Mouse (Mus musculus) right cerebral cortex, postnatal 14 days (tissue): ENCODE measurements around the gene Ppp3r1.
"Not testable (repeated sequence)": the region's sequence is repeated elsewhere in the genome, so short reads cannot be mapped to it uniquely, and the experiment has no call there.

Experiments
- DNase-seq: peaks from one replicate; pipeline ENCODE4 v3.0.0; 2022

Gene Ppp3r1

DNA sequence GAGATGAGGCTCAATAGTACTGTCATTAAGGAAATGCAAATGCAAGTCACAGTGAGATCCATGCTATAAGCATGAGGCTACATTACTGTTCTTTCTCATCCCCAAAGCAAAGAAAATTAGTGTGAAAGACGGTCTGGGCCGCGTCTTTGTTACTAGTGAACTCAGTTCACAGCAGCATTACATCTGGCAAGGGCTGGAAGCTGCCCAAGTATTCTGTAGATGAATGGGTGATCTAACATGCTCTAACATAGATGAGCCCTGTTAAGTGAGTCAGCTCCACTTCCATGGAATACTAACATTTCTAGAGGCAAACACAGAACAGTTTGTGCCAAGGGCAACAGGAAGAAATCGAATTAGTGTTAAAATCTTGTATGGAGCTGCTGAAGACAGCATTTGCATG, 41.9 kb downstream of the Ppp3r1 start:
- DNase-seq, result no peak

DNA sequence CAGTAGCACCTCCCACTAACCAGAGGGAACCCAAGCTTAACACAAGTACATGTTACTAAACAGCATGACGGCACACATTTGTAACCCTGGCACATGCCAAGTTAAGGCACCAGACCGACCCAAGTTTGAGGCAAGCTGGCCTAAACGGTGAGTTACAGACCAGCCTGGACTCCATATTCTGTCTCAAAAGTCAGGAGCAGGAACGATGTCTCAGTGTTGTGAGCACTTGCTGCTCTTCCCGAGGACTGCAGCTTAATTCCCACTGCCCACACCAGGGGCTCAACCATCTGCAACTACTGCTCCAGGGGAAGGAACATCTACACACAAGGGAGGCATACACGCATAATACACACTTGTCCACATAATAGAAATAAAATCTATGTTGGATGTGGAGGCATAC, 43.4 kb downstream of the Ppp3r1 start:
- DNase-seq, result no peak

DNA sequence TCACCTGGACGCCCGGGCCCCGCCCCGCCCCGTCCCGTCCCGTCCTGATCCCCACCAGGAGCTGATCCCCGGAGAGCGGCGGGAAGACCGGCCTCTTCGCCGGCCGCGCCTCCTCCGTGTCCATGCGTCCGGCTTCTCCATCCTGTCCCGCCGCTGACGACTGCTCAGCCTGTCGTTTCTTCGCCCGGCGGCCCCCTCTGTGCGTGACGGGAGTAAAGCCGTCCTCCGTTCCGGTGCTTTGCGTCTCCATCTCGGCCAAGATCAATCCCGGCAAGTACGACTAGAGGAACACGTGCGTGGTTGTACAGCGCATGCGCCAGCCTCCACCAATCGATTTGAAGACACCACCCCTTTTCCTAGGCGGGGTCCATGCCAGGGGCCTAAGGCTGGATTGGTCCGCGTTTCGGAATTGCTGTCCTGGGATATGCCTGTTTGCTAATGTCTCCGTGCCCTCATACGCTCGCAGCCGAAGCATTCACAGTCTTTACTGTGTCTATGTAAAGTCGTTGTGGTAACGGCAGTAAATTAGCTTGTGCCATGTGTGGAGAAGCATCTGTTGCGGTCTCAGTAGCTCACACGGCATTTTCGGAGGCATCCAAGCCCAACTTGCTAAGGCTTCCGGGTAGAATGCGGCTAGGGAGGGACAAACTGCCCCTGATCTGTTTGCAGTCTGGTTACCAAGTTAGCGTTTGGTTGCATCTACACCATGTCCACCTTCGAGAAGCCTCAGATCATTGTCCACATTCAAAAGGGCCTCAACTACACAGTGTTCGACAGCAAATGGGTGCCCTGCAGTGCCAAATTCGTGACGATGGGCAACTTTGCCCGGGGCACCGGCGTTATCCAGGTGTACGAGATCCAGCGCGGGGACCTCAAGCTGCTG, 52.4 kb downstream of the Ppp3r1 start, which contains the start of gene Pno1:
Gene Pno1, minus strand, starts transcription at position 311 of the 883 bp plus-strand sequence.
- peak; percentile 98 for DNase-seq

DNA sequence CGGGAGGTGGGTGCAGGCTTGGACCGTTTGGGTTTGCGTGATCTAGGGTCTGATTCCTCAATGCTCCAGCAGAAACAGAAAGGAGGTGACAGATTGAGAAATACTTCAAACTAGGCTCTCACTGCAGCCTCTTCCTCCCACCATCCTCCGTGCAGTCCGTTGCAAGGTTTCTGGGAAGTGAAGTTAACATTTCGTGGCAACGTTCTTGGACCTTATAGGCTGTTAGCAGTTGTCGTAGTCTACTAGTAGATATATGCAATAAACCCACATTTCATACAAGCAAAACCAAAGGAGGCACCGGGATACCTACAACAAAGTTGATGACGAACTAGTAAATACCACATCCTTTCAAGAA, 53.1 kb downstream of the Ppp3r1 start:
- no peak for DNase-seq

DNA sequence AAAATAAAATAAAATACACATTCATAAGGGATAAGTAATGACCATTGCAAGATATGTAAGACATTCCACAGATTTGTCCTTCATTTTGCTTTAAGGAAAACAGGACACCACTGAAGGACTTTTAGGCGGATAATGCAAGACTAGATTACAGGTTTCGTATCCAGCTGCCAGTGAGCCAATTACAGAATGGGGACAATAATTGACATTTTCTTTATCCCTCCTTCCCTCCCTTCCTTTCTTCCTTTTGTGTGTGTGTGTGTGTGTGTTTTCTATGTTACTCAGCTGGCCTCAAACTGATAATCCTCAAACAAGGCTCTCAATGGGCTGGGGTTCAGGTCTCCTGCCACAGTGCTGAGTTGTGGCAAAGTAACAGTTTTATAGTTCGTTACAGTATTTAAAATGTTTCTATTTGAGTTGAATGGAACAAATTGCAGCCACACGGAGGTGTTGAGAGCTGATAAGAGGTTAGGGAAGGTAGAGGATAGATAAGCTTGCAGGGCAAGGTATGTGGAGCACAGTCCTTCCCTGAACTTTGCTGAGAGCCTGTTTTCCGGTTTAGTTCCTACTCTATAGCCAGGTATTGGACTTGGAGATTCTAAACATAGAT, 53.9 kb downstream of the Ppp3r1 start:
- DNase-seq, result no peak

DNA sequence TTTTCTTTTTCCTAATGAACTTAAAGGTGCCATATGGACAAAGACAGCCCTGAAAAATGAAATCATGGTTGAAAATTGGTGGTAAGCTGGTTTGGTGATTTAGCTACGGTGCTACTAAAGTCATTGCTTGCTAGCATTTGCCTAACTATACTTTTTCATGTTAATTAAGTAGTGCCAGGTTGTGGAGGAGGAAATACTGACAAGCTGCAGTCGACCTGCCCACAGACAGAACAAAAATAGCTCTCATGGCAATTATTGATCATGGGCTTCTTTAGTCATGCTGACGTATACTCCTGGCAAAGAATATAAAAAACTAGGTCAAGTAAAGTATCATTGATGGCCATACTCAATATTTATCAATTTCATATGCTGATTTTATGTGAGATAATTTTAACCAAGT, 56.4 kb downstream of the Ppp3r1 start:
- DNase-seq, result no peak

DNA sequence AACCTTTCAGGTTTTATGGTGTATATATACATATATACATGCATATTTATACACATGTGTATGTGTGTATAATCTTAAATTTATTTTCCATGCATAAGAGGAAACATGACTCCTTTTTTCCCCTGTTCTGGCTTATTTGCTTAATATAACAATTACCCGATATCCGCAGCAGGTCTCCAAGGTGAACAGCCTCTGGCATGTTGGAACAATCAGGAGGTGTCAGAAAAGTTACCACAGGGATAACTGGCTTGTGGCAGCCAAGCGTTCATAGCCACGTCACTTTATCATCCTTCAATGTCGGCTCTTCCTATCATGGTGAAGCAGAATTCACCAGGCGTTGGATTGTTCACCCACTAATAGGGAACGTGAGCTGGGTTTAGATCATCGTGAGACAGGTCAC, 62.1 kb downstream of the Ppp3r1 start:
- DNase-seq, result no peak

DNA sequence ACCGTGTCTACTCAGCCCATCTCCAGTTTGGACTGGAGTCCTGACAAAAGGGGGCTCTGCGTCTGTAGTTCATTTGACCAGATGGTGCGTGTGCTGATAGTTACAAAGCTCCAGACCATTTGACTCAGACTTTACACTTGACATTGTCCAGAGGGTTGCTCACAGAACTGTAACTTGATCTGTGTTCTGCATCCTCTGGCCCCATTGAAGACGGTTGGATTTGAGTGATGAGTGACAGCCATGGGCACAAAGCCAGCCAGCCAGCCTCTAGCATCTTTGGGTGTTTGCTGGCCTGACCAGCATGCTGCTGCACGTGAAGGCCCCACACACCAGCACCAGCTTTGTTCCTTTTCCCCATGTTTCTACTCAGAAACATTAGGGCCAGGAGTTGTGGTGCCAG, 73.7 kb downstream of the Ppp3r1 start:
- DNase-seq, result no peak

DNA sequence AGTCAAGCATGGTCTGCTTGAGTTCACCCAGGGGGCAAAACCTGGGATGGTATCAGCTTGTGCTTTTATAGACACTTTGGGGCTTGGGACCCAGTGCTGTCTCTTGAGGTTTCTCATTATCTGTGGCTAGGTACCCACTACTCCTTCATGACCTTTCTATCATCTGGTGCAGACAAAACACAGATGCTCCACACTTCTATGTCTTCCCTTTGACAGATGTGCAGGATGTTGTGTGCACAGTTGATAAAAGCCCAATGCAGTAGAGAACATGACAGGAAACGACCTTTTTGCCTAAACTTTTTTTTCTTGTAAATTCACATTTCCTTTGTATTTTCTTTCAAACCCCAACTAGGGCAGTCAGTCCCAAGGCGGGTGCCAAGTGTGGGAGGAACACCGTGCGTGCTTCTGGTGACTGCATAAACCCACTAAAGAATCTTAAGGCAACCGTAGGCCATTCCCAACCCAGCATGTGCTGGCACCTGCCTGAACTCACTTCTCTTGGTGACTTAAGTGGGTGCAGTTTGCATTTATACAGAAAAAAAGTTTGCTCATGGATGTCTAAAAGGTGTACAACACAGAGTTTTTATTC, 77.5 kb downstream of the Ppp3r1 start:
- no peak for DNase-seq

DNA sequence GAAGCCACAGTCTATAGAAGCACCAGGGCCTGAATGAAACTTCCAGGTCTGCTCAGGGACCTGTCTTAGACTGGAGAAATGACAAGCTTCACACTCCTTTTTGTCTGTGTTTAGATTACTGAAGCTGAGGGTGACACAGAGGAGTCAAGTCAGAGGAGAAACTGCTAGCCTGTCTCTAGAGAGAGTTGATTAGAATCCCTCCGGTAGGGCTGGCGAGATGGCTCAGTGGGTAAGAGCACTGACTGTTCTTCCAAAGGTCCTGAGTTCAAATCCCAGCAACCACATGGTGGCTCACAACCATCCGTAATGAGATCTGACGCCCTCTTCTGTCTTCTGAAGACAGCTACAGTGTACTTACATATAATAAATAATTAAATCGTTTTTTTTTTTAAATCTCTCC, 79.5 kb downstream of the Ppp3r1 start:
- DNase-seq, result not testable (repeated sequence)

DNA sequence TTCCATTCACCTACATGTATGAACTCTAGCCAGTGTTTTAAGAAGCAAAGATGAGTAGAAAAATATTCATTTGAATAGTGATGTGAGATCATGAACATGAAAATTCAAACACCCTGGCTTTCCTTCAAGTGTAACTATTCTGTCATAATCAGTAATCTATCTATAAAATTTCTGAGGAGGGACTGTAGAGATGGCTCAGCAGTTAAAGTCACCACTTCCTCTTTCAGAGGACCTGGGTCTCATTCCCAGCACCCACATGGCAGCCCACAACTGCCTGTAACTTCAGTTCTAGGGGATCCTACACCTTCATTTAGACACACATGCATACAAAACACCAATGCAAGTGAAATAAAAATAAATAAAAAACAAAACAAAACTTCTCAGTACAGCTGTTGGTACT, 89.7 kb downstream of the Ppp3r1 start:
- DNase-seq, result no peak
